Mouse (Mus musculus) mouse embryonic stem cell (cell line): ENCODE measurements around the gene Kcnip2.

ENCODE experiments used
- in situ Hi-C, 2 experiments: fragments of 300-500 bp; cut with MboI; formaldehyde crosslinking; loops; 1 replicate in 1 of 2; 3 replicates in 1 of 2; pipeline ENCODE4 v1.14.3; 2019 to 2020; ENCODE audit warnings: low sequenced_read_pairs in 2 of 2, low pct_unique_long_range_greater_than_20kb in 1 of 2, mixed read lengths in 1 of 2; ENCODE audit not compliant: unreplicated experiment in 1 of 2

Kcnip2 gene

GRCm38 (mm10) chr19:45787450-45787849 lies 28.4 kb downstream of the Kcnip2 start:
- in situ Hi-C loops: no loop called here

DNA sequence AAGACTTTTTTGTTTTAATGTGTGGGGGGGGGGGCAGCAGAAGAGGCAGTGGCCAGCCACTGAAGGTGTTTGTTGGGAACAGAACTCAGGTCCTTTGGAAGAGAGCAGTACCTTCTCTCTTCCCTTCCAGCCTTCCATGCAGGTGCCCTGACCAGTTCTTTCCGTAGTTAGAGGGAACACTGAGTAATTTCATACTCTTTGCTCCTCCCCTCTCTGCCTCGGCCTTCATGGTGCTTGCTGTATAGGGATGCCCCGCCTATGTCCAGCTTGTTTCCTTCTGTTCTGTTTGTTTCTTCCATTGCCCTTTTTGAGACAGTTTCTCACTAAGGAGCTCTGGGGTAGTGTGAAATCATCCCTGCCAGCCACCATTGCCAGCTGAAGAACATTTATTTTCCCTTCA lies 30.4 kb downstream of the Kcnip2 start:
- in situ Hi-C loops: no loop called here

- in situ Hi-C loops: no loop called here
Measured at GRCm38 (mm10) chr19:45783933-45784576, 31.8 kb downstream of the Kcnip2 start.

DNA sequence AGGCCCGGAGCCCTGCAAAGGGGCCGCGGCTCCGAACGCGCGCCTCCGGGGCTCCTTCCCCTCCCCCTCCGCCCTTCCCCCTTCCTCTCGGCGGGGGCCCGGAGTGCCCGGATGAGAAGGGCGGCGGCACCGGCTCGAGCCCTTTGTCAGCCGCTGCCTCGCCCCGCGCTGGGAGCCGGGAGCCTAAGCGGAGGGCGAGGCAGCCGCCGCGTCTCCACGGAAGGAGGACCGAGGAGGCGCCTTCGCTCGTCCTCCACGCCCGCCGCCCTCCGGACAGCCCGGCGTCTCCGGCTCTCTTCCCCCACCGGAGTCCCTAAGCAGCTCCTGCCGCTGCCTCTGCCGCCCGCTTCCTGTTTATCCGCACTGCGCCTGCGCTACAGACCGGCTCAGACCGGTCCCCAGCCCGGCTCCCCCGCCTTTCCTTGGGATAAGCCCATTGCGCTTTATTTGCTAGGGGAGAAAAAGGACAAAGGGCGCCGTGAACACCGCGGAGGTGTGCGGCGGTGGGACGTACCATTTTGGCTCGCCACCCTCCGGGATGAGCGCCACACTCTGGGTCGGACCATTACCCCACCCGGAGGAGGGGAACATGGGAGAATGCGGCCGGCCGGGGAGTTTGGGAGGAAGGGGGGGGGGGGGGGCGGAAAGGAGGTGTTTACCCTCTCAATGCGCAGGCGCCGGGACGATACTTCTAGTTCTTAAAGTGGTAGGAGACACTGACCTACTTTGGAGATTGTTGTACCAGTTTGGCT lies 32.5 kb downstream of the Kcnip2 start, which contains the start of gene Mgea5:
Mgea5 (minus strand) TSS at position 657 of the 752 bp plus-strand sequence.
- in situ Hi-C loops: no loop called here

DNA sequence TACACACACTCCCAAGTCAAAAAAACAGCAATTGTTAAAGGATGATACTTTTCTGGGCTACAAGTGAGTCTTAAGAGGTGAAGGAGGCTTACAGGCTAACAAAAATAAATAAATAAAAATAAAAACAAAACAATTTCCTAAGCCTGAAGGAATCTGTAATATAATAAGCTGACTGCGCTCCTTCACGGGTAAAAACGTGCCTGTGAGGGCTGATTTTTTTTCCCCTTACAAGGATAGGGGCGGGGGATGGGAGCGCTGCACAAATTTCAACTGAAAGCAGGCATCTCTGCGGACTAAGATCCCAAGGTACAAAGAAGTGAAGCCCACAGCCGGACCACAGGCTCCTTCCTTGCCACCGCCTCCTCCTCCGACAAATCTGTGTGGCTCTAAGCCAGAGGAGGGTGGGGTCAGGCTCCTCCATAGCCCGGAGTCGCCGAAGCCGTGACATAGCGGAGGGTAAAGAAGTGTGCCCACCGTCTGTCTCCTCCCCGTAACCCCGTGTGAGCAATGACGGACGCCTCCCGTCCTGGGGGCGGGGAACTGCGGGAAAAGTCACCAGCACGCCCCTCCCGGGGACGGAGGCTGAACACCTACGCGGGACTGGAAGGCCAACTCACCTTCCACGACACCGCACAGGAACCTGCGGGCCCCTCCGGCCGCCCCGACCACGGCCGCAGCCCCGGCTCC lies 33.4 kb downstream of the Kcnip2 start:
- in situ Hi-C loops: no loop called here

- in situ Hi-C loops: no loop called here
Measured at GRCm38 (mm10) chr19:45781676-45782075, 34.2 kb downstream of the Kcnip2 start.

GRCm38 (mm10) chr19:45780350-45780915 lies 35.4 kb downstream of the Kcnip2 start:
- in situ Hi-C loops: no loop called here

DNA sequence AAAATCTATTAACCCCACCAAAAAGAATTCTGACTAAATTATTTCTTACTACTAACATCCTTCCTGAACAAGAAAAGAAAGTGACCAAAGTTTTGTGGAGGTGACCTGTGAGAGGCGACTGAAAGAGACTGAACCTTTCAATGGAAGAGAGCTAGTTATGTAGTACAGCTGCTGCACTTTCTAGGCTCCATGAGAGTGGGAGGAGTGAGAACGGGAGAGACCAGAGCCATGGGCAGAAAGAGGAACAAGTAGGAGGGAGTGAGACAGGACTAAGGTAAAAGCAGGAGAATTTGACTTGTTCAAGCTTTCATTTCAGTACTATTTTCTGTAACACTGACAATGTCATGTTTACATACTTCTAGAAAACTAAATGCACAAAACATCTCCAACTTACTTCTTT lies 40.4 kb downstream of the Kcnip2 start:
- in situ Hi-C loops: no loop called here

- in situ Hi-C loops: loop anchor here (25.0 kb wide), 2 partner anchors 809 to 834 kb away; partner anchors contain the start of gene Slf2 (in 1 of the 2)
Measured at GRCm38 (mm10) chr19:45771501-45771900, 44.4 kb downstream of the Kcnip2 start.

- in situ Hi-C loops: loop anchor here (25.0 kb wide), 2 partner anchors 799 to 824 kb away; partner anchors contain the start of gene Slf2 (in 1 of the 2)
Measured at GRCm38 (mm10) chr19:45760810-45761209, 55.1 kb downstream of the Kcnip2 start.

GRCm38 (mm10) chr19:45758671-45759070 lies 57.2 kb downstream of the Kcnip2 start:
- in situ Hi-C loops: loop anchor here (25.0 kb wide), 2 partner anchors 796 to 821 kb away; partner anchors contain the start of gene Slf2 (in 1 of the 2)

DNA sequence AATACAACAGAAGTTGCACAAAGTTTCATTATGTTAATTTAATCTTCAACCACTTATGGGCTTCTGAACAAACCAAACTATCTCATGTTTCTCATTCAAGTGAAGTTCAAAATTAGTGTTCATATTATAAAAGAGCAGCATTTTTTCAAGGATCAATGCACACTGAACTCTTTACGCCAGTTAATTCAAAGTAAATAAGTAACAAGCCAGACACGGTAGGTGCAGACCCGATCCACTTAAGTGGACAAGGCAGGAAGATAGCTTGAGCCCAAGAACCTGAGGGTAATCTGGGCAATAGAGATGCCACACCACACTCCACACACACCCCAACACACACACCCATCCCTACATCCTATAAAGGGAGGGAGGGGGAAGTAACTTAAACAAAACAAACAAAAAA lies 62.3 kb downstream of the Kcnip2 start:
- in situ Hi-C loops: loop anchor here (25.0 kb wide), 2 partner anchors 791 to 816 kb away; partner anchors contain the start of gene Slf2 (in 1 of the 2)

DNA sequence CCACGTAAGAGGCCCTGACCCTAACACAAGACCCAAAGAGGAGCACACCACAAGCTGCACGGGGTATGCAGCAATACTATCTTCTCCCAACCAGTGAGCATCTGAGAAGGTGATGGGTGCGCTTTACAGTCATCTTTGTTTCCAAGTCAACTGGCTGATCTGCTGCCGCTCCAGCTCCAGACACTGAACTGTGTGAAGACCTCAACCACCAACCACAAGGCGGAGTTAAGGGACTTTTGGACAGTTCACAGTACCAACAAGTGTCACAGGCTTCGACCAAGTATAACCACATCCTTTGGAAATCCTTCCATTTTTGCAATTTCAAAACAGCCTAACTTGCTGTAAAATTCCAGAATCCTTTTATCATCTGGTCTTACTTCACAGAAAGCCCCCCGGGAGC lies 64.0 kb downstream of the Kcnip2 start:
- in situ Hi-C loops: loop anchor here (25.0 kb wide), 2 partner anchors 790 to 815 kb away; partner anchors contain the start of gene Slf2 (in 1 of the 2)

DNA sequence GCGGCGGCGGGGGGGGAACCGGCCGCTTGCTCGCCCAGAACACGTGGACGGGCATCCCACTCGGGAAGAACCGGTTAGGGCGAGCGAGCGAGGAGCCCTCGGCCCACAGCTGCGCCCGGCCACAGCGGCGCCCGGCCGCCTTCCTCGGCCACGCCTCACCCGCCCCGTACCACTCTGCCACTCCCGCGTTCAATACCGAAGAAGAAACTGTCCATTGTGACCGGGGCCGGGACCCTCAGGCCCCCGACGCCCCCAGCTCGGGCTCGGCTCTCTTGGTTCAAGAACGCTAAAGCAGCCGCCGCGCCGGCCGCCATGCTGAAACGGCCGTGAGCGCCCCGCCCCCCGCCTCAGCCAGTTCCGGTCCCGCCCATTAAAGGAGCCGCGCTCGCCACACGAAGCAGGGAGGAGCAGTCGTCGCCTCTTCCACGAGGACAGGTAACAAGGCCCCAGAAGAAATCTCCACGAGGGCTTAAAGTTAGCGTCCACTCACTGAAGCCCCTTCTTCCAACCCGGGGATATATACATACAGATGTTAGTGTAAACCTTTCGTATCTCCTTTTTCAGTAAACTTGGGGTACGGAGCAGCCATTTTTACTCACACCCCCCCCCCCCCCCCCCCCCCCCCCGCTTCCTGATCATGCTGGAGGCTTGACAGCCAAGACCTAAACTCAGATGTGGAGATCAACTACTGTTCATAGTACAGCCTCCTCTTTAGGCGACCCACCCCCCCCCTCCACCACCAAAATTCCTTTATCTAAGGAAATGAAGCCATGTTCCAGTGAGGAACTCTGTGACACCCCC lies 66.4 kb downstream of the Kcnip2 start, which contains the start of gene Npm3:
Npm3 (minus strand) TSS at position 349 of the 801 bp plus-strand sequence.
- in situ Hi-C loops: loop anchor here (10.0 to 25.0 kb wide), 6 partner anchors 175 to 1012 kb away; partner anchors contain the start of genes Lbx1 (in 1 of the 2) and Slf2 (in 1 of the 2)

DNA sequence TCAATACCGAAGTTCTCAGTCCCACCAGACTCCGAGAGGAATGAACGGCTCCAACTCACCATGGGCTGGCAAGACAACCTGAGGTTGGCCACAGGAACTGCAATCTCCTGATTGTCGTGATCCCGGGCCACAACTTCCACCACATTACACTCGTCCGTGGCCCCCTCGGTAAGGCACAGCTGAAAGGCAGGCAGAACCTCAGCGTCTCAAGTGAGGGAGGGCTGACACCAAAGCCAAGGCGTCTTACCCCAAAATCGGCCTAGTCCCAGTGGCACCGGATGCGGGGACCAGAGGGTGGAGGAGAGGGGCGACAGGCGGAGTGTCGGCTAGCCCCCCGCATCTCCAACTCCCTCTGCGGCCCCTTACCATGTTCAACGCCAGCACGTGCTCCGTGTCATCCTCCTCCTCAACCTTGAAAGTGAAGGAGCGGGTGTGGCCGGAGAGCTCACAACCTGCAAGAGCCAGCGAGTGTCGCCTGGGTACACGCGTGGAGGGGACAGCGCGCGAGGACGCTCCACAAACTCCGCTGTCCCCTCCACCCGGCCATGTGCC lies 67.1 kb downstream of the Kcnip2 start:
- in situ Hi-C loops: loop anchor here (10.0 to 25.0 kb wide), 4 partner anchors 174 to 1011 kb away; partner anchors contain the start of gene Lbx1 (in 1 of the 2)

DNA sequence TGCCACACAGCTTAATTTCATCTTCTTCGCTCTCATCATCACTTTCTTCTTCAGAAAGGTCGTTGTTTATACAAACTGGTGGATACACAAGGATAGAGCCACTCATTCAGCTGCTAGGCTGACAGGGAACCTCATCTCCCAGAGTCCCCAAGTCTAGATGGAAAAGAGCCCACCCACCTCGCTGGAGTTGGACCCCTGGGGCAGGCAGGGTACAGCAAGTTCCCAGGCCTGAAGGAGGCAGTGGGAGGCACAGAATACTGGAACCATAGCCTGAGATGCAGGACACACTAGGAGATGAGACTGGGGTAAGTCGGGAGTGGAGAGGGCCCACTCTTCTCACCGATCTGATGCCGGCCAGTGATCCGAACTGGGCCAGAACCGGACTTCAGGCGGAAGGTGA lies 67.7 kb downstream of the Kcnip2 start:
- in situ Hi-C loops: loop anchor here (10.0 to 25.0 kb wide), 4 partner anchors 173 to 1011 kb away; partner anchors contain the start of gene Lbx1 (in 1 of the 2)
